Mouse (Mus musculus) erythroblast, adult 5-6 weeks (primary cell): ENCODE data around the gene Gm10799. TPM values are rescaled to one million over a fixed set of nuclear protein-coding genes. Genes with fewer than 3 reads are reported as not detected.
"Not testable (repeated sequence)": the region's sequence is repeated elsewhere in the genome, so short reads cannot be mapped to it uniquely, and the experiment has no call there.

Experiments used
- ATAC-seq: replicated peaks from 2 replicates; pipeline ENCODE4 v1.8.0; 2016; ENCODE audit warnings: moderate number of reproducible peaks, mild to moderate bottlenecking, moderate TSS enrichment, inconsistent platforms; ENCODE audit not compliant: poor library complexity, low FRiP score, severe bottlenecking
- total RNA-seq, 2 experiments: library from RNA; stranded (forward) in 1 of 2; stranded (reverse) in 1 of 2; fragments of 150-400 nt in 1 of 2; fragments of 200-764, 138-1000 nt in 1 of 2; gene quantifications; 2 replicates each; pipeline versions ENCODE4 v1.2.3 to v1.2.4; 2015 to 2017; ENCODE audit warnings: low replicate concordance in 2 of 2

Gm10799 gene
- total RNA-seq (2015; ENCODE audit: low replicate concordance): not detected in 2 replicates
- not detected in 2 replicates for total RNA-seq (2017; ENCODE audit: low replicate concordance)

GRCm38 (mm10) chr2:104068450-104068849, at the start of gene Gm10799:
Gene Gm10799, minus strand, starts transcription at chr2:104068550.
- not testable (repeated sequence) for ATAC-seq

GRCm38 (mm10) chr2:104117173-104117572, 48.8 kb upstream of the Gm10799 start:
- not testable (repeated sequence) for ATAC-seq

- no peak for ATAC-seq
Observed at GRCm38 (mm10) chr2:104114898-104115297, 46.5 kb upstream of the Gm10799 start.

- not testable (repeated sequence) for ATAC-seq
Observed at GRCm38 (mm10) chr2:104113563-104113962, 45.2 kb upstream of the Gm10799 start.

- not testable (repeated sequence) for ATAC-seq
Observed at GRCm38 (mm10) chr2:104111170-104111797, 42.9 kb upstream of the Gm10799 start.

GRCm38 (mm10) chr2:104110031-104110430, 41.7 kb upstream of the Gm10799 start:
- no peak for ATAC-seq

- ATAC-seq: no peak
Observed at GRCm38 (mm10) chr2:104109528-104109927, 41.2 kb upstream of the Gm10799 start.

GRCm38 (mm10) chr2:104109021-104109420, 40.7 kb upstream of the Gm10799 start:
- not testable (repeated sequence) for ATAC-seq

GRCm38 (mm10) chr2:104104800-104105199, 36.5 kb upstream of the Gm10799 start:
- ATAC-seq: no peak

GRCm38 (mm10) chr2:104099946-104100345, 31.6 kb upstream of the Gm10799 start:
- ATAC-seq: no peak

GRCm38 (mm10) chr2:104099231-104099585, 30.9 kb upstream of the Gm10799 start:
- ATAC-seq: no peak

- peak; percentile 64 for ATAC-seq
Observed at GRCm38 (mm10) chr2:104098529-104099230, 30.3 kb upstream of the Gm10799 start.

GRCm38 (mm10) chr2:104097396-104097795, 29.0 kb upstream of the Gm10799 start:
- ATAC-seq: not testable (repeated sequence)

- not testable (repeated sequence) for ATAC-seq
Observed at GRCm38 (mm10) chr2:104096796-104097195, 28.4 kb upstream of the Gm10799 start.

GRCm38 (mm10) chr2:104096256-104096655, 27.9 kb upstream of the Gm10799 start:
- ATAC-seq: no peak

GRCm38 (mm10) chr2:104095741-104096213, 27.4 kb upstream of the Gm10799 start, which contains the start of gene Cd59a:
Gene Cd59a, plus strand, starts transcription at chr2:104095801.
- peak; percentile 88 for ATAC-seq

- ATAC-seq: no peak
Observed at GRCm38 (mm10) chr2:104093305-104093704, 25.0 kb upstream of the Gm10799 start.

- peak; percentile 54; the same call in 1 of the 2 replicates for ATAC-seq
Observed at GRCm38 (mm10) chr2:104087562-104087961, 19.2 kb upstream of the Gm10799 start.

- 0 out of 2 replicates have a peak, but pooled peaks have one; percentile 6 for ATAC-seq
Observed at GRCm38 (mm10) chr2:104084027-104084426, 15.7 kb upstream of the Gm10799 start.

GRCm38 (mm10) chr2:104082474-104082873, 14.1 kb upstream of the Gm10799 start:
- ATAC-seq: no peak
